Mouse (Mus musculus) mature B cell (primary cell): ENCODE results near the gene Tbx1.

Source experiments
- in situ Hi-C: fragments of 300-500 bp; cut with MboI; formaldehyde crosslinking; loops from 2 replicates; pipeline ENCODE4 v1.14.3; 2019

Tbx1 gene

GRCm38 (mm10) chr16:18588738-18589055 lies 1.8 kb downstream of the Tbx1 start:
- in situ Hi-C loops = no loop called here

GRCm38 (mm10) chr16:18587847-18588737 lies 2.4 kb downstream of the Tbx1 start:
- in situ Hi-C loops = no loop called here

GRCm38 (mm10) chr16:18586906-18587546 lies 3.4 kb downstream of the Tbx1 start:
- in situ Hi-C loops = no loop called here

GRCm38 (mm10) chr16:18586076-18586905 lies 4.2 kb downstream of the Tbx1 start:
- in situ Hi-C loops = no loop called here

GRCm38 (mm10) chr16:18585676-18586075 lies 4.8 kb downstream of the Tbx1 start:
- in situ Hi-C loops = no loop called here

GRCm38 (mm10) chr16:18584901-18585510 lies 5.5 kb downstream of the Tbx1 start:
- in situ Hi-C loops = no loop called here

GRCm38 (mm10) chr16:18583673-18584357 lies 6.7 kb downstream of the Tbx1 start:
- in situ Hi-C loops = no loop called here

GRCm38 (mm10) chr16:18583169-18583568 lies 7.3 kb downstream of the Tbx1 start:
- in situ Hi-C loops = no loop called here

GRCm38 (mm10) chr16:18582426-18583148 lies 7.9 kb downstream of the Tbx1 start:
- in situ Hi-C loops = no loop called here

- in situ Hi-C loops = no loop called here
Observed at GRCm38 (mm10) chr16:18581623-18582205, 8.8 kb downstream of the Tbx1 start.

GRCm38 (mm10) chr16:18581050-18581622 lies 9.3 kb downstream of the Tbx1 start:
- in situ Hi-C loops = no loop called here

GRCm38 (mm10) chr16:18580389-18580788 lies 10.1 kb downstream of the Tbx1 start:
- in situ Hi-C loops = no loop called here

- in situ Hi-C loops = no loop called here
Observed at GRCm38 (mm10) chr16:18577599-18578160, 12.8 kb downstream of the Tbx1 start.

- in situ Hi-C loops = no loop called here
Observed at GRCm38 (mm10) chr16:18577071-18577470, 13.4 kb downstream of the Tbx1 start.

GRCm38 (mm10) chr16:18574196-18574595 lies 16.3 kb downstream of the Tbx1 start:
- in situ Hi-C loops = no loop called here

GRCm38 (mm10) chr16:18568599-18568998 lies 21.9 kb downstream of the Tbx1 start:
- in situ Hi-C loops = no loop called here

- in situ Hi-C loops = no loop called here
Observed at GRCm38 (mm10) chr16:18564472-18564871, 26.0 kb downstream of the Tbx1 start.

GRCm38 (mm10) chr16:18556461-18556860 lies 34.0 kb downstream of the Tbx1 start:
- in situ Hi-C loops = no loop called here

GRCm38 (mm10) chr16:18555235-18555935 lies 35.1 kb downstream of the Tbx1 start:
- in situ Hi-C loops = no loop called here
